ENCODE assay signal across 30 mouse cellular contexts in genomic region chr5:122425550-122425949, GRCm38 (mm10). TPM values are rescaled to one million over a fixed set of nuclear protein-coding genes. Genes with fewer than 3 reads are reported as not detected.
DNase-seq lines count a peak whose midpoint lies in the region; ATAC-seq and TF ChIP-seq lines count a peak whose summit lies in the region.
"Had no signal": no experiment of that assay in that cellular context is flagged by ENCODE, and none has a peak within 500 bp of the region (broad histone marks: within the 10 kb centered on the region; RNA-seq: fewer than 3 reads in every experiment).

No protein-coding gene starts in this region.

- H3K27ac ChIP-seq in forebrain, postnatal 0 days (ENCODE audit: low read depth, low read length) = no peak overlapping the region
- no peak overlapping the region for H3K27ac ChIP-seq in forebrain, embryonic 10.5 days
- no peak overlapping the region for H3K27ac ChIP-seq in intestine, postnatal 0 days (ENCODE audit: low read depth, low read length)
- H3K27ac ChIP-seq in intestine, embryonic 16.5 days (ENCODE audit: low read length) = no peak overlapping the region
- no peak overlapping the region for H3K27ac ChIP-seq in lung, postnatal 0 days (ENCODE audit: low read length)
- H3K27ac ChIP-seq: embryonic facial prominence, embryonic 13.5 days; hindbrain, embryonic 10.5 days; hindbrain, embryonic 15.5 days; intestine, embryonic 15.5 days; liver, embryonic 14.5 days; lung, embryonic 15.5 days; midbrain, embryonic 12.5 days; stomach, embryonic 15.5 days had no signal

- H3K36me3 ChIP-seq in forebrain, postnatal 0 days (ENCODE audit: insufficient read depth) = peaks cover 22% of the 10 kb centered on the region
- H3K36me3 ChIP-seq in forebrain, embryonic 10.5 days (replicated peaks) = peaks cover 54% of the 10 kb centered on the region
- peaks cover 26% of the 10 kb centered on the region for H3K36me3 ChIP-seq in intestine, postnatal 0 days (ENCODE audit: control insufficient read depth, insufficient read depth)
- peaks cover 19% of the 10 kb centered on the region for H3K36me3 ChIP-seq in intestine, embryonic 16.5 days (ENCODE audit: control insufficient read depth, insufficient read depth, low read length)
- peaks cover 4% of the 10 kb centered on the region; the same call in 1 of the 2 replicates for H3K36me3 ChIP-seq in lung, postnatal 0 days (ENCODE audit: insufficient read depth, low read length)

- H3K9ac ChIP-seq in forebrain, postnatal 0 days = no peak overlapping the region
- no peak overlapping the region for H3K9ac ChIP-seq in intestine, postnatal 0 days (ENCODE audit: low read depth, low read length)
- no peak overlapping the region for H3K9ac ChIP-seq in intestine, embryonic 16.5 days (ENCODE audit: low read depth, low read length)
- no peak overlapping the region for H3K9ac ChIP-seq in lung, postnatal 0 days (replicated peaks; ENCODE audit: low read depth)
- H3K9ac ChIP-seq: embryonic facial prominence, embryonic 13.5 days; heart, embryonic 12.5 days; hindbrain, embryonic 15.5 days; intestine, embryonic 15.5 days; liver, embryonic 14.5 days; lung, embryonic 15.5 days; midbrain, embryonic 12.5 days; stomach, embryonic 15.5 days had no signal

- no peak for TF ChIP-seq EP300 in lung, postnatal 0 days (IDR thresholded peaks at IDR 0.05)

- WGBS in forebrain, postnatal 0 days = 83% methylated on average over 2 of the region's 2 CpGs
- 95% methylated on average over 2 of the region's 2 CpGs for WGBS in forebrain, embryonic 10.5 days
- 70% methylated on average over 2 of the region's 2 CpGs for WGBS in intestine, postnatal 0 days
- WGBS in intestine, embryonic 16.5 days = 64% methylated on average over 2 of the region's 2 CpGs
- WGBS in lung, postnatal 0 days = 73% methylated on average over 2 of the region's 2 CpGs

- no peak overlapping the region for H3K4me3 ChIP-seq in forebrain, postnatal 0 days (ENCODE audit: low read depth, low read length)
- H3K4me3 ChIP-seq in forebrain, embryonic 10.5 days = no peak overlapping the region
- no peak overlapping the region for H3K4me3 ChIP-seq in intestine, postnatal 0 days (ENCODE audit: low read depth, low read length)
- no peak overlapping the region for H3K4me3 ChIP-seq in intestine, embryonic 16.5 days (ENCODE audit: low read length)
- no peak overlapping the region for H3K4me3 ChIP-seq in lung, postnatal 0 days (ENCODE audit: low read depth, low read length)
- H3K4me3 ChIP-seq: embryonic facial prominence, embryonic 13.5 days; heart, embryonic 12.5 days; hindbrain, embryonic 10.5 days; hindbrain, embryonic 15.5 days; intestine, embryonic 15.5 days; lung, embryonic 15.5 days; megakaryocyte, embryonic 14.5 days; midbrain, embryonic 12.5 days; stomach, embryonic 15.5 days had no signal

- no peaks in the 10 kb centered on the region for H3K27me3 ChIP-seq in forebrain, postnatal 0 days (ENCODE audit: insufficient read depth, low read length)
- no peaks in the 10 kb centered on the region for H3K27me3 ChIP-seq in forebrain, embryonic 10.5 days (ENCODE audit: poor library complexity, severe bottlenecking)
- no peaks in the 10 kb centered on the region for H3K27me3 ChIP-seq in intestine, postnatal 0 days (replicated peaks; ENCODE audit: control insufficient read depth, insufficient read depth, low read length)
- H3K27me3 ChIP-seq in intestine, embryonic 16.5 days (replicated peaks; ENCODE audit: control insufficient read depth, insufficient read depth, low read length) = no peaks in the 10 kb centered on the region
- H3K27me3 ChIP-seq in lung, postnatal 0 days (replicated peaks; ENCODE audit: insufficient read depth, low read length) = no peaks in the 10 kb centered on the region
- H3K27me3 ChIP-seq: embryonic facial prominence, embryonic 13.5 days; heart, embryonic 12.5 days; hindbrain, embryonic 15.5 days; intestine, embryonic 15.5 days; lung, embryonic 15.5 days; megakaryocyte, embryonic 14.5 days; midbrain, embryonic 12.5 days; stomach, embryonic 15.5 days had no signal

- TF ChIP-seq CTCF in forebrain, postnatal 0 days (IDR thresholded peaks at IDR 0.05; ENCODE audit: low read depth) = 0 out of 2 replicates have a peak, but pooled peaks have one; percentile 4
- TF ChIP-seq CTCF in intestine, postnatal 0 days (IDR thresholded peaks at IDR 0.05; ENCODE audit: low read depth) = peak; percentile 35; the same call in 1 of the 2 replicates
- TF ChIP-seq CTCF in lung, postnatal 0 days (IDR thresholded peaks at IDR 0.05) = peak; percentile 19; the same call in 1 of the 2 replicates

- no peaks in the 10 kb centered on the region for H3K9me3 ChIP-seq in forebrain, postnatal 0 days (ENCODE audit: low read length)
- H3K9me3 ChIP-seq in forebrain, embryonic 10.5 days = no peaks in the 10 kb centered on the region
- H3K9me3 ChIP-seq in intestine, postnatal 0 days (ENCODE audit: control insufficient read depth) = no peaks in the 10 kb centered on the region
- no peaks in the 10 kb centered on the region for H3K9me3 ChIP-seq in intestine, embryonic 16.5 days (ENCODE audit: control insufficient read depth, low read length)
- H3K9me3 ChIP-seq in lung, postnatal 0 days (ENCODE audit: low read length) = no peaks in the 10 kb centered on the region
- H3K9me3 ChIP-seq: embryonic facial prominence, embryonic 13.5 days; heart, embryonic 12.5 days; hindbrain, embryonic 10.5 days; hindbrain, embryonic 15.5 days; intestine, embryonic 15.5 days; lung, embryonic 15.5 days; megakaryocyte, embryonic 14.5 days; midbrain, embryonic 12.5 days; stomach, embryonic 15.5 days had no signal

- no peak overlapping the region for H3K4me2 ChIP-seq in forebrain, postnatal 0 days (ENCODE audit: low read depth)
- no peak overlapping the region for H3K4me2 ChIP-seq in intestine, postnatal 0 days (replicated peaks; ENCODE audit: low read depth)
- H3K4me2 ChIP-seq in intestine, embryonic 16.5 days (ENCODE audit: low read depth, low read length) = no peak overlapping the region
- H3K4me2 ChIP-seq in lung, postnatal 0 days (replicated peaks; ENCODE audit: low read depth, low read length) = no peak overlapping the region
- H3K4me2 ChIP-seq: embryonic facial prominence, embryonic 13.5 days; heart, embryonic 12.5 days; hindbrain, embryonic 15.5 days; intestine, embryonic 15.5 days; lung, embryonic 15.5 days; midbrain, embryonic 12.5 days; stomach, embryonic 15.5 days had no signal

- H3K4me1 ChIP-seq in forebrain, postnatal 0 days (ENCODE audit: insufficient read depth) = 0 out of 2 replicates have a peak, but pooled peaks cover 9% of the 10 kb centered on the region
- H3K4me1 ChIP-seq in forebrain, embryonic 10.5 days = peaks cover 18% of the 10 kb centered on the region
- H3K4me1 ChIP-seq in intestine, postnatal 0 days (replicated peaks; ENCODE audit: control insufficient read depth, insufficient read depth, low read length) = no peaks in the 10 kb centered on the region
- H3K4me1 ChIP-seq in intestine, embryonic 16.5 days (ENCODE audit: control insufficient read depth, insufficient read depth, low read length) = peaks cover 15% of the 10 kb centered on the region
- 0 out of 2 replicates have a peak, but pooled peaks cover 5% of the 10 kb centered on the region for H3K4me1 ChIP-seq in lung, postnatal 0 days (ENCODE audit: insufficient read depth, low read depth, low read length)

- no peak for DNase-seq in forebrain, postnatal 0 days
- DNase-seq in forebrain, embryonic 10.5 days (ENCODE audit: extremely low spot score, low spot score) = no peak
- DNase-seq in lung, postnatal 0 days (ENCODE audit: low spot score) = no peak
- DNase-seq in lung, adult 18-20 months = no peak
- no peak for DNase-seq in retina, embryonic 14.5 days (ENCODE audit: low spot score)
- DNase-seq: adrenal gland, postnatal 25 days; cerebellum, adult 18-20 months; cerebellum, postnatal 10 days; gastrocnemius, postnatal 10 days; heart, postnatal 10 days; kidney, postnatal 36 days; layer of hippocampus, postnatal 36 days; liver; lung, postnatal 36 days; retina, postnatal 1 day; right cerebral cortex, postnatal 25 days; thymus, postnatal 14 days had no signal

- no peak for ATAC-seq in forebrain, postnatal 0 days
- no peak for ATAC-seq in intestine, postnatal 0 days
- no peak for ATAC-seq in intestine, embryonic 16.5 days
- ATAC-seq in lung, postnatal 0 days = no peak
- ATAC-seq: forebrain, embryonic 16.5 days; intestine, embryonic 15.5 days had no signal

RNA-seq across cellular contexts. Expression of gene Anapc7, which starts 4.1 kb away (rescaled TPM):
- 30.2 and 33.0 TPM in 2 replicates for total RNA-seq in forebrain, postnatal 0 days (2014; rRNA removed)
- polyA plus RNA-seq in forebrain, postnatal 0 days (2015; fragmentation: Nextera tagmentation; extraction: Ambion mirVana) = 37.5 and 42.0 TPM in 2 replicates
- polyA plus RNA-seq in forebrain, embryonic 10.5 days (2016; fragmentation: Nextera tagmentation; extraction: Ambion mirVana) = 54.3 and 59.2 TPM in 2 replicates
- 22.5 and 22.8 TPM in 2 replicates for polyA plus RNA-seq in intestine, postnatal 0 days (2015; fragmentation: Nextera tagmentation; extraction: Ambion mirVana)
- polyA plus RNA-seq in intestine, embryonic 16.5 days (2015; fragmentation: Nextera tagmentation; extraction: Ambion mirVana) = 35.9 and 40.1 TPM in 2 replicates
- polyA plus RNA-seq in lung, postnatal 0 days (2015; fragmentation: Nextera tagmentation; extraction: Ambion mirVana) = 25.2 and 26.5 TPM in 2 replicates

RNA-seq across cellular contexts. Expression of gene Arpc3, which starts 33.9 kb away (rescaled TPM):
- total RNA-seq in forebrain, postnatal 0 days (2014; rRNA removed) = 234 and 357 TPM in 2 replicates
- polyA plus RNA-seq in forebrain, postnatal 0 days (2015; fragmentation: Nextera tagmentation; extraction: Ambion mirVana) = 171 and 225 TPM in 2 replicates
- polyA plus RNA-seq in forebrain, embryonic 10.5 days (2016; fragmentation: Nextera tagmentation; extraction: Ambion mirVana) = 91.9 and 98.7 TPM in 2 replicates
- 166 and 171 TPM in 2 replicates for polyA plus RNA-seq in intestine, postnatal 0 days (2015; fragmentation: Nextera tagmentation; extraction: Ambion mirVana)
- 161 and 164 TPM in 2 replicates for polyA plus RNA-seq in intestine, embryonic 16.5 days (2015; fragmentation: Nextera tagmentation; extraction: Ambion mirVana)
- 169 and 177 TPM in 2 replicates for polyA plus RNA-seq in lung, postnatal 0 days (2015; fragmentation: Nextera tagmentation; extraction: Ambion mirVana)

RNA-seq across cellular contexts. Expression of gene Fam216a, which starts 53.4 kb away (rescaled TPM):
- total RNA-seq in forebrain, postnatal 0 days (2014; rRNA removed) = 136 and 141 TPM in 2 replicates
- polyA plus RNA-seq in forebrain, postnatal 0 days (2015; fragmentation: Nextera tagmentation; extraction: Ambion mirVana) = 147 and 150 TPM in 2 replicates
- 86.1 and 90.1 TPM in 2 replicates for polyA plus RNA-seq in forebrain, embryonic 10.5 days (2016; fragmentation: Nextera tagmentation; extraction: Ambion mirVana)
- 15.1 and 15.9 TPM in 2 replicates for polyA plus RNA-seq in intestine, postnatal 0 days (2015; fragmentation: Nextera tagmentation; extraction: Ambion mirVana)
- polyA plus RNA-seq in intestine, embryonic 16.5 days (2015; fragmentation: Nextera tagmentation; extraction: Ambion mirVana) = 31.8 and 34.0 TPM in 2 replicates
- polyA plus RNA-seq in lung, postnatal 0 days (2015; fragmentation: Nextera tagmentation; extraction: Ambion mirVana) = 41.0 and 42.1 TPM in 2 replicates

RNA-seq across cellular contexts. Expression of gene Gpn3, which starts 53.9 kb away (rescaled TPM):
- 31.2 and 37.6 TPM in 2 replicates for total RNA-seq in forebrain, postnatal 0 days (2014; rRNA removed)
- polyA plus RNA-seq in forebrain, postnatal 0 days (2015; fragmentation: Nextera tagmentation; extraction: Ambion mirVana) = 41.0 and 44.2 TPM in 2 replicates
- polyA plus RNA-seq in forebrain, embryonic 10.5 days (2016; fragmentation: Nextera tagmentation; extraction: Ambion mirVana) = 84.6 and 92.9 TPM in 2 replicates
- 34.1 and 37.3 TPM in 2 replicates for polyA plus RNA-seq in intestine, postnatal 0 days (2015; fragmentation: Nextera tagmentation; extraction: Ambion mirVana)
- polyA plus RNA-seq in intestine, embryonic 16.5 days (2015; fragmentation: Nextera tagmentation; extraction: Ambion mirVana) = 55.0 and 59.2 TPM in 2 replicates
- 61.2 and 69.2 TPM in 2 replicates for polyA plus RNA-seq in lung, postnatal 0 days (2015; fragmentation: Nextera tagmentation; extraction: Ambion mirVana)
